Mouse (Mus musculus) frontal cortex, postnatal 25 days (tissue): Measurements from ENCODE around the gene Map3k11.
A peak's percentile ranks its signal among the peaks of the same experiment; 100 is the strongest.

ENCODE experiments used
- DNase-seq, 2 experiments: peaks; one replicate each; pipeline ENCODE4 v3.0.0; 2022; ENCODE audit warnings: low spot score in 2 of 2

Map3k11 gene

GRCm38 (mm10) chr19:5734325-5734724, 45.8 kb downstream of the Map3k11 start:
- no peak for DNase-seq

DNA sequence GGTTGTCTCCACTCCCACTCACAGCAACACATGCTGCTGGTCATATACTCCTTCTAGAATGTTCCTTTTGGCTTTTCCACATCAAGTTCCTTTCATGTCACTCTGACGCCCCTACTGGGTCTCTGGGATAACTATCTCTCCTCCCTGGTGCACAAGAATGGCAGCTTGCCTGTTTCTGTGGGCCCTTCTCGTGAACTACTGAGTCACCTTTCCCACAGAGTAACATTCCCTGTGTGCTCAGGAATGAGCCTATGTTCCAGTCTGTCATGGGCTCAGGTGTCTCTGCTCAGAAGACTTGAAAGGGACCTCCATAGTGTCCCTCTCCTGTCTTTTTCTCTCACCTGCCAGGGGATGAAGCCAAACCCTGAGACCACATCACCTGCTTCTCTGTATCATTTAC, 50.9 kb downstream of the Map3k11 start:
- no peak for DNase-seq

- no peak for DNase-seq
These were observed 52.1 kb downstream of the Map3k11 start, which contains the start of gene Ltbp3 for GRCm38 (mm10) chr19:5740320-5741317. TSS of gene Ltbp3 (plus strand) at chr19:5740904.

DNA sequence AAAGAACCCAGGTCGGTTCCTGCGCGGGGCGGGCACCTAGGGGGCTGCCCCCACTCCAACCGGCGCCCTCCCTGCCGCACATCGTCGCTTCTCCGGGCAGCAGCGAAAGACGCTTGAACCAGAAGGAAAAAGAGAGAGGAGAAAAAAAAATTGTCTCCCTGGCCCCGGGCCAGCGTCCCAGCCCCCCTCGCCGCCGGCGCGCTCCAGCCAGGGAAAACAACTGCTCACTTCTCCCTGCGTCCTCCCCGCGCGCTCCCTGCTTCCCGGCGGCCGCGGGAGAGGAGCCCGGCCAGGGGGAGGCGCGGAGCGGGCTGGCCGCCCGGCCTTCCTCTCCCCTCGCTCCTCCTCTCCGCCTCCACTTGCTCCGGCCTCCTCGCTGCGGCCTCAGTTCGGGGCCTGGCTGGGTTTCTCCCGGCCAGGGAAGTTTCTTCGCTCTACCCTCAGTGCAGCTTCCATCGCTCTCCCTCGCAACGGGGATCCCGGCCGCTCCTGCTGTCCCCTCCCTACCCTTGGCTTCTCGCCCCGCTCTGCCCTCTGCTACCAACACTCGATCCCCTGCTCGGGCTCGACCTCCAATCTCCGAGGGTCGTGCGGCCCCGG, 53.2 kb downstream of the Map3k11 start:
- DNase-seq = peak; percentile 54 to 55

DNA sequence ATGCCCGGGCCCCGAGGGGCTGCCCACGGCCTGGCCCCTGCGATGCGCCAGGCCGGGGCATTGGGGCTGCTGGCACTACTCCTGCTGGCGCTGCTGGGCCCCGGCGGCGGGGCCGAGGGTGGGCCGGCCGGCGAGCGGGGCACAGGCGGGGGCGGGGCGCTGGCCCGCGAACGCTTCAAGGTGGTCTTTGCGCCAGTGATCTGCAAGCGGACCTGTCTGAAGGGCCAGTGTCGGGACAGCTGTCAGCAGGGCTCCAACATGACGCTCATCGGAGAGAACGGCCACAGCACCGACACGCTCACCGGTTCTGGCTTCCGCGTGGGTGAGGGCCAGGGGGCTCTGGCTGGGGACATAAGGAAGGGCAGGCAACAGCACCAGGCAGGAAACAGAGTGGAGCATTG, 53.7 kb downstream of the Map3k11 start:
- no peak for DNase-seq

- no peak for DNase-seq
These were observed 55.0 kb downstream of the Map3k11 start for GRCm38 (mm10) chr19:5743576-5743975.

GRCm38 (mm10) chr19:5745756-5746710, 57.5 kb downstream of the Map3k11 start:
- no peak for DNase-seq

GRCm38 (mm10) chr19:5746907-5747363, 58.4 kb downstream of the Map3k11 start:
- no peak for DNase-seq

DNA sequence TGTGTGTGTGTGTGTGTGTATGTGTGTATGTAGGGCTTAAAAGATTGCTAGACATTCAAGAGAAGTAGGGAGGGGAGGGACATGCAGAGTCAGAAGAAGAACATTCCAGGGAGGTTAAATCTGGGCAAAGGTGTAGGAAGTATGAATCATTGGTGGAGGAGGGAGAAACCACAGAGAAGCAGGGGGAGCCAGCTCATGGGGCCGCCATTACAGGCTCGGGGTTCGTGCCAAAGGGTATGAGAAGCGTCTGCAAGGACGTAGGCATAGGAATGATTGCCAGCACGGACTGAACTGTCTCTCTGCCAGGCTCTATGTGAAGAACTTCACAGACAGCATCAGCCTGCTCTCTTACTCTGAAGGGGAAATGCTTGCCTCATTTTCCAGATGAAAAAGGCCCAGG, 60.9 kb downstream of the Map3k11 start:
- no peak for DNase-seq

- no peak for DNase-seq
These were observed 62.4 kb downstream of the Map3k11 start for GRCm38 (mm10) chr19:5750951-5751350.

DNA sequence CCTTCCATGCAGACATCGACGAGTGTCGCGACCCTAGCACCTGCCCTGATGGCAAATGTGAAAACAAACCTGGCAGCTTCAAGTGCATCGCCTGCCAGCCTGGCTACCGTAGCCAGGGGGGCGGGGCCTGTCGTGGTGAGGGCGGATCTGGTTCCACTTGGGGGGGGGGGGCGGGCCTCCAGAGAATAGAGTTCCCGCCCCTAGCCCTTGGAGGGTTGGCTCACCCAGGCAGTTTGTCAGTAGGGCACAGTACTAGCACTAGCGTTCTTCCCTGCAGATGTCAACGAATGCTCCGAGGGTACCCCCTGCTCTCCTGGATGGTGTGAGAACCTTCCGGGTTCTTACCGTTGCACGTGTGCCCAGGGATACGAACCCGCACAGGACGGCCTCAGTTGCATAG, 63.2 kb downstream of the Map3k11 start:
- no peak for DNase-seq
